Mouse (Mus musculus): Measurements from ENCODE around the gene Cemip.
"Not testable (repeated sequence)": the region's sequence is repeated elsewhere in the genome, so short reads cannot be mapped to it uniquely, and the experiment has no call there.

Cemip gene

DNA sequence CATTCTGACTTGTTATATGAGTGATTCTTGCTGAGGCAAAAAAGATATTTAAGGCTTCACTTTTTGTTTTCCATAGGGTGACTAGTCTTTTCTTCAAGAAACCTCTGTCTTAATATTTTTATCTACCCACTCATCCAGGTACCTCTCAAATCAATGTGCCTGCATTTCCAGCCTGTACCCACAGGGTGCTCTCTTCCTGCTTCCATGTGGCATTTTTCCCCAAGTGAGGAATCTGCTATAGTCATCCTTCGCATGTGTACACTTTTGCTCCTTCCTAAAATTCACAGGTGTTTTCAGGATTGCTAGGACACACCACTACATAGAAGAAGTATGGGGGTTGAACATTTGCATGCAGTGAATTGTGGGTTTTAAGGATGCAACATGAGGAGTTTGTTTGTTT, 192.0 kb downstream of the Cemip start:
- no peak for DNase-seq (ENCODE audit: low spot score in 2 of 2)

DNA sequence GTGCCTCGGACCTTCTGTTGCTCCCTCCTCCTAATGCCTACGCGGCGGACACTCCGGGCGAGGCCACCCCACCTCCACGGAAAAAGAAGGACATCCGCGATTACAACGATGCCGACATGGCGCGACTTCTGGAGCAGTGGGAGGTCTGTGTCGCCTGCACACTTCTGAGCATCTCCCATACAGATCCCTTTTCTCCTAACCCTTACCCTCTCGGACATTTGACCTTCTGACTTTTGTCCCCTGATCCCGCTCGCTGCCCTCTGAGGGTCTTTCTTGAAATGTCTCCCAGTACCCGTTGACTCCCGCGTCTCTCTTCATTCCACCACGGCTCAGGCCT, 194.0 kb downstream of the Cemip start:
- DNase-seq (ENCODE audit: low spot score in 2 of 2) = no peak

DNA sequence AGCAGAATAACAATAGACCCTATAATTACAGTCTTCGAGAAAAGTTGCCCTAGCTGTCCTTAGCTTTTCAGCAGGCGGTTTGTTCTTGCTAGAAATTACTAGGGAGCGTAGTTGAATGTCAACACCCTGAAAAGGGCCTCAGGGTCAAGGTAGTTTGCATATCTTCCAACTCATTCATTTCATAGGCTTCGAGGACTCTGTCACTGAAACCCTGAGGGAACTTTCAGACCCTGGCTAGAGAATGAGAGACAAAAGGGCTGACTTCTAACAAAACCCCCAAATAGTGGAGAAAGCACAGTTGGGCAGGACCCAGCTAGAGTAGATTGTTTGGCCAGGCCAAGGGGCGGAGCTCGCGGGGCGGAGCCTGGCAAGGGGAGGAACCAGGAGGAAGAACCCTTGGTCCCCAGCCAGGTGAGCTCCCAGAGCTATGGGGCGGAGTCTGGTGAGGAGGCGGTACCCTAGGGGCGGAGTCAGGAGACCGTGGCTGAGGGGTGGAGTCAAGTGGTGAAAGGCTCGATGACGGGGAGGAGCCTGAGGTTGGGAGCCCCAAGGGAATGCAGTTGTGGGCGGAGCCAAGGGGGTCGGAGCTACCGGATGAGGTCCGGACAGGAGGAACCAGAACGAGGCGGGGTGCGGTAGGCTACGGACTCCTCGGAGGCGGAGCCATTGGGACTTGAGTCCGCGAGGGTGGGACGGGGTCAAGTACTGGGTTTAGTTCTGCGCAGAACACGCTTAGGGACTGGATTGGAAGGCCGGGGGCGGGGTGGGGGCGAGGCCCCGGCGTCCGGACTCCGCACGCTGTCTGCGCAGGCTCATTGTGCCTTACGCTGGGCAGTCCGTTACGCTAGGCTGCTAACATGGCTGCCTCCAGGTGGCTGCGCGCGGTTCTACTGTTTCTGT, 194.6 kb downstream of the Cemip start:
- peak; percentile 100 for DNase-seq (ENCODE audit: low spot score in 2 of 2)

DNA sequence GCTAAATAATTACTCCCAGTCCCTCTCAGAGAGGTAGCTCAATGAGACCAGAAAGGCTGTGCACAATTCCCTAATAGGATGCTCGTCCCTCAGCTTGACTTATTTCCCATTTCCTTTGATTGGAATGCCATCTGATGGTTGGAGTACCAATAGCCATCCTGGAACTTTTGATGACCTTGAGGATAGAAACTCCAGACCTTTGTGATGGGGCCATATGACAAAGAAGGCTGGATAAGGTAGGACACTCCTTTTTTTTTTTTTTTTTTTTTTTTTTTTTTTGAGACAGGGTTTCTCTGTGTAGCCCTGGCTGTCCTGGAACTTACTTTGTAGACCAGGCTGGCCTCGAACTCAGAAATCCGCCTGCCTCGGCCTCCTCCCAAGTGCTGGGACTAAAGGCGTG, 196.4 kb downstream of the Cemip start:
- not testable (repeated sequence) for DNase-seq (ENCODE audit: low spot score in 2 of 2)

DNA sequence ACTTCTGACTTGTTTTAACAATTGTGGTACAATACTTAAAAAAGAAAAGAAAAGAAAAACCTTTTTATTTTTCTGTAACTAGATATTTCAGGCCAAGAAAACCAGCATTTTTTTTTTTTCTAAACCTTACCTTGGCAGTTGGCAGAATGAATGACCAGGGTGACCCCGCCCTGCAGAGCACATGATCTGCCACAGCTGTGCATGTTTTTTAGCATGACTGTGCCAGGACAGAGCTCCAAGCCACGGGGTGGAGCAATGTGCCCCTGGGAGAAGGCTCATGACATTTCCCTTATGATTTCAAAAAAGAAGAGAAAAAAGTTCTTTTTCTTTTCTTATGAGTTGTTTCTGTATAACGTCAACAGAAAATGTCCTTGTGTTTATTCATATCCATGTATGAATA, 196.9 kb downstream of the Cemip start:
- DNase-seq (ENCODE audit: low spot score in 2 of 2) = peak in 1 of 2 experiments; percentile 19

DNA sequence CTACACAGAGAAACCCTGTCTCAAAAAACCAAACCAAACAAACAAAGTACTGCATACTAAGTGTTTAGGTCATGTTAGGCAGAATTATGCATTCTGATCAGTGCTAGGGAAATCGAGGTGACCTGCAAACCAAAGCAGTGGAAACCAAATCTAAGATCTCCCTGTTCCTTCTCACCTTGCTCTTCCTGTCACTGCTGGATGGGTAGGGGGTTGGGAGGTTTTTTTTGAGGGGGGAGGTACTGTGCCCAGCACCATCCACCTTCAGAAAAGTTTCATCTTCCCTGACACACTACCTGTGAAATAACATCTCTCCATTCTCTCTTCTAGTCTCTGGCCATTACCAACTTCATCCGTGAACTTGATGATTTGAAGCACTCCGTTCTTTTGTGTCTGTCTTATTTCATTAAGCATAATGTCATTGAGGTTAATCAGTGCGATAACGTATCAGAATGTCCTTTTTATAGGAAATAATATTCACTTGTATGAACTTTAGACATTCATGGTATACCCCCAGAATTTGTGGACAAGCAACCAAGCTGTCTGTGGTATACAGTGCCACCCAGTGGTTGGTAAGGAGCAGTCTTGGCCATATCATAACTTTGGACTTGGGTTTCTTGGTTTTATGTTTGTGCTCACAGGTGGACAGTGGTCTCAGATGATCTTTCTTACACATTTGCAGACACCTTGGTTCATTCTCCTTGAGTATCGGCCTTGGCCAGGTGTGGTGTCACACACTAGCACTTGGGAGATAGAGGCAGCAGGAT, 199.8 kb downstream of the Cemip start:
- DNase-seq (ENCODE audit: low spot score in 2 of 2) = no peak

DNA sequence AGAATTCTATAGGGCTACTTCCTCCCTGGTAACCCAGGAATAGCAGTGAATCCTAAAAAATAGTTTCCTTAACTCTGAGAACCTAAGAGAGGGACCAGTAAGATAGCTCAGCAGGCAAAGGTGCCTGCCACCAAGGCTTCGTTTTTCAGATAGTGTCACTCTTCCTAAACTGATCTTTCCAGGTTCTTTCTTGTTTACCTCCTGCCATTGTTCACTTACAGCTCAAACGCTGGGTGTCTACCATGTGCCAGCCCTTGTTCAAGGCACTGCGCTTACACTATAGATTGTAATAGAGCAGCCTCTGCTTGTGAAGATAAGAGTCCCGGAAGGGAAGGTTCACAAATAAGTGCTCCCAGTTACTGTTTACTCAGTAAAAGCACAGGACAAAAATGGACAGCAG, 200.5 kb downstream of the Cemip start:
- DNase-seq (ENCODE audit: low spot score in 2 of 2) = no peak

DNA sequence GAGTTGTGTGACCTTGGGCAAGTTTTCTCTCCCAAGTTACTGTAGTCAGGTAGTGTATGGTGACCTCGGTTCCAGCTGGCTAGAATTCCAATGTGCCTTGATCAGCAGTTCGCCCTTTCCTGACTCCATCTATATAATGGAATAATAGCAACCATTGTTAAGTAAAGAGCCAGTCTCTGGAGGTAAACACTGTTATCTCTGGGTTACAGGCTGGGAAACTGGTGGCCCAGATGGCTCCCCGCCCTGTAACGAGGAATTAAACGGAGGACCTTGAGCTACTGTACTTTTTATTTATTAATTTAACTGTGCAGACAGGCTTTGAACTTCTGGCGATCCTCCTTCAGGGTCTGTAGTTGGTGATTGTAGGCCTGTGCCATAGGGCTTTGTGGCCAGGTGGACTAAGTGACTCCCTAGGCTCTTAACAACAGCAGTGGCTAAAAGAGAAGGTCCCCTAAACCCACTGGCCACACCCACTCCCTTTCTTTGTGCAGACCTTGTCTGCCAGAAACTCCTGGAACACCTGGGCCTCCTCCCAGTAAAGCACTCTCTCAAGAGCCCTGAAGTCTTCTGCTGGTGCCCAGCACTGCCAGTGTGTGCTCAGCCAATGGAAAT, 201.3 kb downstream of the Cemip start:
- no peak for DNase-seq (ENCODE audit: low spot score in 2 of 2)

DNA sequence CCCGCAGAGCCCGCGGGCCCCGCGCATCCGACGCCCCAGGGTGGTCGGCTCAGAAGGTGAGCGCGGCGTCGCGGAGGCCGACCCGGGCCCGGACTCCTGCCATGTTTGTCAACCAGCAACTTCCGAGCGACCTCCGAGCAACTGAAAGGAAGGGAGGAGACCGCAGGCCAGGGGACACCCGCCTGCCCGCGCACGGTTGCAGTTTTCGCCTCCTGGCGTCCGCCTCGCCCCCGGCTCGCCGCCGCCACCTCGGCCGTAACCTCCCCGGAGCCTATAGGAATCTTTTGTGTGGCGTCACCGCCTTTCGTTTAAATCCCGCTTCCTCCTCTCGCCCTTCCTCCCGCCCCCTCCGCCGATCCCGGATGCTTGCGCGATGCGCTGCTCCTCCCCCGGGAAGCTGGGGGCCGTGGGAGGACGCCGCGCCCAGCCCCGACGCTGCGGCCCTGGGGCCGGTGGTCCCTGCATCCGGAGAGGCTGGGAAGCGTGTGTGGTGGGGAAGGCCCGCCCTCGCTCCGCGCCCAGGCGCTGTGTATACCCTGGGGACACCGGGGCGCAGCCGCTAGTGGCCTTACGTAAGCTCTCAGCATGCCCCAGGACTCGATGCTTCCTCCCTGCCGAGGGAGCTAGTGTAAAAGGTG, 202.2 kb downstream of the Cemip start, which contains the start of the genes Tlnrd1 and Mesd:
Gene Tlnrd1, minus strand, starts transcription at position 285 of the 638 bp plus-strand sequence.
Gene Mesd, plus strand, starts transcription at position 446 of the 638 bp plus-strand sequence.
- peak; percentile 86 to 89 for DNase-seq (ENCODE audit: low spot score in 2 of 2)

DNA sequence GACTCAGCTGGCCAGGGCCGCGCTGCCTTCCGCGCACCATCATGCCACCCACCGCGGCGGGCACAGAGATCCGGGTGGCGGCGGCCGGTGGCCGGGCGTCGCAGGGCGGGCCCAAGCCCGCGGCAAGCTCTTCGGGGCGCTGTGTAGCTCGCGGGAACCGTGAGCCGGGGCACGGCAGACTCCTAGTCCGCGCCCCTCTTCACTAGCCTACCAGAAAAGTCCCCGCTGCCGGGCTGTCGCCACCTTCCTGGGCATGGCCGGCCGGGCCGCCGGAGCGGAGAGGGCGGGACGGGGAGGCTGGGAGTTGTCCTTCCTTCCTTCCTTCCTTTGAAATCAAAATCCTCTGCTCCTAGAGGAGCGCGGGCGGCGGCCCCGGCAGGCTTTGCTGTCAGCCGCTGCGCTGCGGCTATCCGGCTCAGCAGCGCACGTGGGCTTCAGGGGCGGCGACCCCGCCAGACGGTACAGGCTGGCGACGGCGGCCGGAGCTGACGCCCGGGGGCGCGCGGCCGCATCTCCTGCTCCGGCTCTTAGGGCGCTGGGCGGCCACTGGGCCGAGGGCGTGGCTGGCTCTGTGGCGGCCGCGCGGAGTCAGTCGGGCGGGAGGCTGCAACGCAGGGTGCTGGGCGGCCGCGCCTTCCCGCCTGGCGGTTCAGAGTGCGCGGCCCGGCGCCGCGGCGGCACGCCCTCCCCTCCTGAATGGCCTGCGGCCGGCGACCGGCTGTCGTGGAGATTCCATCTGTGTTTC, 202.9 kb downstream of the Cemip start:
- DNase-seq (ENCODE audit: low spot score in 2 of 2) = peak; percentile 68 to 70
